Mouse (Mus musculus): Measurements from ENCODE around the gene Krt7. TPM values are rescaled to one million over a fixed set of nuclear protein-coding genes. Genes with fewer than 3 reads are reported as not detected.

Krt7 gene
- total RNA-seq, 1 experiment: 14.1 TPM

- Histone ChIP-seq H3K4me1 (ENCODE audit: control insufficient read depth in 2 of 2, insufficient read depth in 2 of 2, low read length in 2 of 2, poor library complexity in 1 of 2) (peaks cover 0 to 17% of the 10 kb centered on the region in 2 experiments; a peak in 1 of 4 replicates), H3K9ac (ENCODE audit: insufficient read depth, low read depth, low read length, poor library complexity, severe bottlenecking) (no peak overlapping the region), H3K36me3 (ENCODE audit: control insufficient read depth, insufficient read depth, low read length, poor library complexity, severe bottlenecking) (no peaks in the 10 kb centered on the region), H3K4me3 (ENCODE audit: insufficient read depth in 1 of 2, low read depth in 1 of 2, low read length in 2 of 2, poor library complexity in 1 of 2, severe bottlenecking in 1 of 2) (no peak overlapping the region), H3K27ac (ENCODE audit: insufficient read depth, low read depth, low read length, poor library complexity, severe bottlenecking) (no peak overlapping the region), H3K9me3 (ENCODE audit: control insufficient read depth, insufficient read depth, low read depth, low read length) (no peaks in the 10 kb centered on the region)
- TF ChIP-seq ZNF384 (IDR thresholded peaks at IDR 0.05; ENCODE audit: low read depth, low read length) (no peak), CHD2 (IDR thresholded peaks at IDR 0.05; ENCODE audit: low read depth, low read length) (no peak), ZC3H11A (IDR thresholded peaks at IDR 0.05; ENCODE audit: borderline replicate concordance, low read depth, low read length) (no peak), MAFK (IDR thresholded peaks at IDR 0.05; ENCODE audit: insufficient read depth, low read depth, low read length) (no peak), HCFC1 (IDR thresholded peaks at IDR 0.05; ENCODE audit: borderline replicate concordance, insufficient read depth, low read length) (no peak)
- DNase-seq (ENCODE audit: low read depth, low spot score): no peak
- in situ Hi-C loops (cut with MboI; ENCODE audit: low sequenced_read_pairs in 2 of 2, unreplicated experiment in 2 of 2): no loop called here
These were observed 45.8 kb upstream of the Krt7 start for GRCm38 (mm10) chr15:101364891-101365671.

- Histone ChIP-seq H3K9ac (ENCODE audit: insufficient read depth, low read depth, low read length, poor library complexity, severe bottlenecking) (no peak overlapping the region), H3K4me3 (ENCODE audit: insufficient read depth in 1 of 2, low read depth in 1 of 2, low read length in 2 of 2, poor library complexity in 1 of 2, severe bottlenecking in 1 of 2) (no peak overlapping the region)
- in situ Hi-C loops (cut with MboI; ENCODE audit: low sequenced_read_pairs in 2 of 2, unreplicated experiment in 2 of 2): no loop called here
These were observed 45.1 kb upstream of the Krt7 start for GRCm38 (mm10) chr15:101365721-101366120.

GRCm38 (mm10) chr15:101366482-101366881, 44.4 kb upstream of the Krt7 start:
- DNase-seq (ENCODE audit: low read depth, low spot score): no peak
- Histone ChIP-seq H3K27ac (ENCODE audit: insufficient read depth, low read depth, low read length, poor library complexity, severe bottlenecking) (no peak overlapping the region), H3K9ac (ENCODE audit: insufficient read depth, low read depth, low read length, poor library complexity, severe bottlenecking) (no peak overlapping the region), H3K36me3 (ENCODE audit: control insufficient read depth, insufficient read depth, low read length, poor library complexity, severe bottlenecking) (no peaks in the 10 kb centered on the region), H3K4me1 (ENCODE audit: control insufficient read depth in 2 of 2, insufficient read depth in 2 of 2, low read length in 2 of 2, poor library complexity in 1 of 2) (peaks cover 0 to 19% of the 10 kb centered on the region in 2 experiments; a peak in 1 of 4 replicates), H3K4me3 (ENCODE audit: insufficient read depth in 1 of 2, low read depth in 1 of 2, low read length in 2 of 2, poor library complexity in 1 of 2, severe bottlenecking in 1 of 2) (no peak overlapping the region), H3K9me3 (ENCODE audit: control insufficient read depth, insufficient read depth, low read depth, low read length) (no peaks in the 10 kb centered on the region)
- TF ChIP-seq ZNF384 (IDR thresholded peaks at IDR 0.05; ENCODE audit: low read depth, low read length) (no peak), MAFK (IDR thresholded peaks at IDR 0.05; ENCODE audit: insufficient read depth, low read depth, low read length) (no peak)
- in situ Hi-C loops (cut with MboI; ENCODE audit: low sequenced_read_pairs in 2 of 2, unreplicated experiment in 2 of 2): no loop called here

More at GRCm38 (mm10) chr15:101365721-101366120, 45.1 kb upstream of the Krt7 start:
- H3K9me3 ChIP-seq (ENCODE audit: control insufficient read depth, insufficient read depth, low read depth, low read length): no peaks in the 10 kb centered on the region
- H3K36me3 ChIP-seq (ENCODE audit: control insufficient read depth, insufficient read depth, low read length, poor library complexity, severe bottlenecking): no peaks in the 10 kb centered on the region
- no peak for TF ChIP-seq CHD2 (IDR thresholded peaks at IDR 0.05; ENCODE audit: low read depth, low read length)
- TF ChIP-seq HCFC1 (IDR thresholded peaks at IDR 0.05; ENCODE audit: borderline replicate concordance, insufficient read depth, low read length): no peak
- TF ChIP-seq MAFK (IDR thresholded peaks at IDR 0.05; ENCODE audit: insufficient read depth, low read depth, low read length): no peak
- TF ChIP-seq ZNF384 (IDR thresholded peaks at IDR 0.05; ENCODE audit: low read depth, low read length): no peak
- TF ChIP-seq ZC3H11A (IDR thresholded peaks at IDR 0.05; ENCODE audit: borderline replicate concordance, low read depth, low read length): no peak
- H3K27ac ChIP-seq (ENCODE audit: insufficient read depth, low read depth, low read length, poor library complexity, severe bottlenecking): no peak overlapping the region
- DNase-seq (ENCODE audit: low read depth, low spot score): no peak
- H3K4me1 ChIP-seq (ENCODE audit: control insufficient read depth in 2 of 2, insufficient read depth in 2 of 2, low read length in 2 of 2, poor library complexity in 1 of 2): peaks cover 0 to 19% of the 10 kb centered on the region in 2 experiments; a peak in 1 of 4 replicates

- Histone ChIP-seq H3K9ac (ENCODE audit: insufficient read depth, low read depth, low read length, poor library complexity, severe bottlenecking) (no peak overlapping the region), H3K9me3 (ENCODE audit: control insufficient read depth, insufficient read depth, low read depth, low read length) (no peaks in the 10 kb centered on the region)
- in situ Hi-C loops (cut with MboI; ENCODE audit: low sequenced_read_pairs in 2 of 2, unreplicated experiment in 2 of 2): no loop called here
These were observed 43.9 kb upstream of the Krt7 start for GRCm38 (mm10) chr15:101366926-101367325.

More at GRCm38 (mm10) chr15:101366926-101367325, 43.9 kb upstream of the Krt7 start:
- Histone ChIP-seq H3K36me3 (ENCODE audit: control insufficient read depth, insufficient read depth, low read length, poor library complexity, severe bottlenecking) (no peaks in the 10 kb centered on the region), H3K4me1 (ENCODE audit: control insufficient read depth in 2 of 2, insufficient read depth in 2 of 2, low read length in 2 of 2, poor library complexity in 1 of 2) (peaks cover 0 to 17% of the 10 kb centered on the region in 2 experiments; a peak in 1 of 4 replicates), H3K27ac (ENCODE audit: insufficient read depth, low read depth, low read length, poor library complexity, severe bottlenecking) (no peak overlapping the region), H3K4me3 (ENCODE audit: insufficient read depth in 1 of 2, low read depth in 1 of 2, low read length in 2 of 2, poor library complexity in 1 of 2, severe bottlenecking in 1 of 2) (no peak overlapping the region)
- TF ChIP-seq CHD2 (IDR thresholded peaks at IDR 0.05; ENCODE audit: low read depth, low read length) (no peak), MAFK (IDR thresholded peaks at IDR 0.05; ENCODE audit: insufficient read depth, low read depth, low read length) (no peak), ZC3H11A (IDR thresholded peaks at IDR 0.05; ENCODE audit: borderline replicate concordance, low read depth, low read length) (no peak), HCFC1 (IDR thresholded peaks at IDR 0.05; ENCODE audit: borderline replicate concordance, insufficient read depth, low read length) (no peak), ZNF384 (IDR thresholded peaks at IDR 0.05; ENCODE audit: low read depth, low read length) (no peak)
- DNase-seq (ENCODE audit: low read depth, low spot score): no peak
